Mouse (Mus musculus): Measurements from ENCODE around the gene Flrt3. TPM values are rescaled to one million over a fixed set of nuclear protein-coding genes. Genes with fewer than 3 reads are reported as not detected.

Flrt3 gene
- polyA plus RNA-seq (2015; fragmentation: Nextera tagmentation; extraction: Ambion mirVana): 17.3 and 18.2 TPM in 2 replicates

DNA sequence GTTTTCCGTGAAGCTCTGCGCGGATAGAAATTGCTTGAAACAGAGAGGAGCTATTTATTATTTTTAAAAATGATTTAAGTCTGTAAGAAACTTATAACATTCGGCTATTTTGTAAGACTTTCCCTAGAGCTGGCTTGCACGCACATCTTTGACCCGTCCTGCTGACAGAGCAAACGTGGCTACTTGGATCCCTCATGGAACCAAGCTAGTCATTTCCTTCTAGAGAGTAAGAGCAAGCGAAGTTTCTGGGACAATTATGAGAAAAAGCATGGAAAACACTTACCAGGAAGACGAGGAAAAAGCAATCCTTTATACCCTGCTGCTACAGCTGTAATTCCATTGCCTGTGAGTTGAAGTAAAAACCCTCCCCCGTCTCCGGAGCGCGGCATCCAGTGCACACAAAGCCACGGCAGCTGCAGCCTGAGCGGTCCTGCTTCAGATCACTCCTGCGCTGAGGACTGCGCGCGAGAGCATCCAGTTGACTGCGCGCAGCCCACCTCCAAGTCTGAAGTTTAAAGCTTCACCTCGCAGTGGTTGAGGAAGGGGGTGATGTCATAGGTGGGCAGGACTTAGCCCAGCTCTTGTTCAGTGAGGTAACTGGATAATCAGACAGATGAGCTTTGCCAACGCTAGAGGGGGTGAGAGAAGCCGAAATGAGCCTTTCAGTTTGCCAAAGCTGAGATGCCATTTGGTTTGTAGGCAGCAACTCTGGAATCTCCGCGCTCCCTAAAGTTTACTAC, at the start of gene Flrt3:
Gene Flrt3 (minus strand): TSS at position 507 of the 740 bp plus-strand sequence.
- WGBS: under 1% methylated on average over 26 of the region's 26 CpGs
- ATAC-seq (replicated peaks; ENCODE audit: low FRiP score, low read depth): peak; percentile 99
- H3K4me2 ChIP-seq (ENCODE audit: low read length): peak within 1 kb of the TSS; percentile 63
- H3K4me1 ChIP-seq (replicated peaks; ENCODE audit: insufficient read depth, low read length): peaks cover 3% of the 10 kb centered on the region; the same call in 1 of the 2 replicates
- TF ChIP-seq CTCF (IDR thresholded peaks at IDR 0.05; ENCODE audit: low read depth): peak; percentile 91
- H3K4me3 ChIP-seq (replicated peaks; ENCODE audit: low read depth, low read length): peak within 1 kb of the TSS; percentile 49
- H3K9ac ChIP-seq (ENCODE audit: low read depth, low read length): peak within 1 kb of the TSS; percentile 52
- peak; percentile 97 for DNase-seq (ENCODE audit: low spot score)
- no peaks in the 10 kb centered on the region for H3K9me3 ChIP-seq (replicated peaks; ENCODE audit: low read length)
- no peaks in the 10 kb centered on the region for H3K36me3 ChIP-seq (ENCODE audit: insufficient read depth, low read length)
- H3K27ac ChIP-seq: 0 out of 2 replicates have a peak within 1 kb of the TSS, but pooled peaks have one; percentile 37
- no peaks in the 10 kb centered on the region for H3K27me3 ChIP-seq (ENCODE audit: insufficient read depth, low read length)

DNA sequence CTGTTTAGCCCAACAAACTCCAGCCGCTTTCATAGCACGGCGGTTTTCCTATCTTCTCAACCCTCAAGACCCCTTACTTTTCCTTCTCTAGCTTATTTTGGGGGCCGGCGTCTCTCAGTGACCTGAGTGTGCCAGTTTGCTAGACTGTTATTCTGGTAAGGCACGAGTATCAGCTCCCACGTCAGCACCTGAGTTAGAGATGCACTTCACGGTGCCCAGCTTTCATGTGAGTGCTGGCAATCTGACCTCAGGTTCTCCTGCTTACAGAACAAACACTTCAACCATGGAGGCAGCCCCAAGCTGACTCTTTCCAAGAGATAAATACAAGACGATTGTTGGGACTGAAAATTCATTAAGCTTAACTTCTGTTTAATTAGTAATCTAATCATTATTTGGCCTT, 46.1 kb upstream of the Flrt3 start:
- Histone ChIP-seq H3K9ac (ENCODE audit: low read depth, low read length) (no peak overlapping the region), H3K4me2 (ENCODE audit: low read length) (no peak overlapping the region), H3K27me3 (ENCODE audit: insufficient read depth, low read length) (no peaks in the 10 kb centered on the region), H3K36me3 (ENCODE audit: insufficient read depth, low read length) (no peaks in the 10 kb centered on the region), H3K27ac (no peak overlapping the region), H3K4me1 (replicated peaks; ENCODE audit: insufficient read depth, low read length) (no peaks in the 10 kb centered on the region), H3K4me3 (replicated peaks; ENCODE audit: low read depth, low read length) (no peak overlapping the region), H3K9me3 (replicated peaks; ENCODE audit: low read length) (no peaks in the 10 kb centered on the region)
- 67% methylated on average over 9 of the region's 9 CpGs for WGBS
- no peak for DNase-seq (ENCODE audit: low spot score)
- no peak for TF ChIP-seq CTCF (IDR thresholded peaks at IDR 0.05; ENCODE audit: low read depth)
- ATAC-seq (replicated peaks; ENCODE audit: low FRiP score, low read depth): no peak

DNA sequence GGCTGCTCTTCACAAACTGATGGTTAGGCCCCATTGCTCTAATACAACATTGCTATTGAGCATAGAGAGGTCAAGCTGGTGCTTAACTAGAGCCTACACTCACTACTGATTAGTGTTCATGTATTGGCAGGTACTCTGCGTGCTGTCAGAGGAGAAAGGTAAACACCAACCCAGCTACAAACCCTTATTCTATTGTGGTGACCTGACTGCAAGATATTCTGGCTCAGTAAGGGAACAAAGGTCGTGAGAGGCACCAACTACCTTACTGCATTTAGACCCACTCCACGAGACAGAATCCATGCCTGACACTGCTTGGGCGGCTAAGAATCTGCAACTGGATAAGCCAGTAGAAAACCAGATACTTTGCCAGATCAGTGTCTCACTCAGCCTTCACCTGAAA, 44.6 kb upstream of the Flrt3 start:
- H3K9ac ChIP-seq (ENCODE audit: low read depth, low read length): no peak overlapping the region
- no peak for TF ChIP-seq CTCF (IDR thresholded peaks at IDR 0.05; ENCODE audit: low read depth)

DNA sequence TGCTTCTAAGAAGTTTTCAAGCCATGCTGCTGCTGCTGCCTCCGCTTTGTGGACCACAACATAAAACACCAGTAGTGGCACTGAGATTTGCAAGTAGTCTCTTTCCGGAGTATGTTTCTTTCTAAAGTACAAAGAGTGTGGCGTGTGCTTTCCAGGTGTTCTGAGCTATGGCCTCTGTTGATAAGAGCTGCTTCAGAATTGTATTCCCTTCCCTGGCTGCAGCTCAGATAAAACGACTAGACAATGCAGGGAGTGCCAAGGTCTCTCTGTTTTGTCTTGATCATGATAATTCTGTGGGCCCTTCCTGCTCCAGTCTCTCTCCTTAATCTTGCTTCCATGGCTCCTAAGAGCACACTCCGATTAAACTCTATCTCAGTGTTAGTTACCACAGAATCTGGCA, 36.3 kb upstream of the Flrt3 start:
- 80% methylated on average over 5 of the region's 5 CpGs for WGBS
- Histone ChIP-seq H3K27ac (no peak overlapping the region), H3K36me3 (ENCODE audit: insufficient read depth, low read length) (no peaks in the 10 kb centered on the region), H3K9ac (ENCODE audit: low read depth, low read length) (no peak overlapping the region), H3K4me2 (ENCODE audit: low read length) (no peak overlapping the region), H3K4me1 (replicated peaks; ENCODE audit: insufficient read depth, low read length) (no peaks in the 10 kb centered on the region), H3K4me3 (replicated peaks; ENCODE audit: low read depth, low read length) (no peak overlapping the region), H3K27me3 (ENCODE audit: insufficient read depth, low read length) (no peaks in the 10 kb centered on the region), H3K9me3 (replicated peaks; ENCODE audit: low read length) (no peaks in the 10 kb centered on the region)
- DNase-seq (ENCODE audit: low spot score): no peak
- no peak for ATAC-seq (replicated peaks; ENCODE audit: low FRiP score, low read depth)
- TF ChIP-seq CTCF (IDR thresholded peaks at IDR 0.05; ENCODE audit: low read depth): no peak

More for the DNA sequence above, 44.6 kb upstream of the Flrt3 start:
- Histone ChIP-seq H3K36me3 (ENCODE audit: insufficient read depth, low read length) (no peaks in the 10 kb centered on the region), H3K4me2 (ENCODE audit: low read length) (no peak overlapping the region), H3K4me3 (replicated peaks; ENCODE audit: low read depth, low read length) (no peak overlapping the region), H3K4me1 (replicated peaks; ENCODE audit: insufficient read depth, low read length) (no peaks in the 10 kb centered on the region), H3K27ac (no peak overlapping the region), H3K27me3 (ENCODE audit: insufficient read depth, low read length) (no peaks in the 10 kb centered on the region), H3K9me3 (replicated peaks; ENCODE audit: low read length) (no peaks in the 10 kb centered on the region)
- WGBS: 84% methylated on average over 4 of the region's 4 CpGs
- ATAC-seq (replicated peaks; ENCODE audit: low FRiP score, low read depth): no peak
- DNase-seq (ENCODE audit: low spot score): no peak

DNA sequence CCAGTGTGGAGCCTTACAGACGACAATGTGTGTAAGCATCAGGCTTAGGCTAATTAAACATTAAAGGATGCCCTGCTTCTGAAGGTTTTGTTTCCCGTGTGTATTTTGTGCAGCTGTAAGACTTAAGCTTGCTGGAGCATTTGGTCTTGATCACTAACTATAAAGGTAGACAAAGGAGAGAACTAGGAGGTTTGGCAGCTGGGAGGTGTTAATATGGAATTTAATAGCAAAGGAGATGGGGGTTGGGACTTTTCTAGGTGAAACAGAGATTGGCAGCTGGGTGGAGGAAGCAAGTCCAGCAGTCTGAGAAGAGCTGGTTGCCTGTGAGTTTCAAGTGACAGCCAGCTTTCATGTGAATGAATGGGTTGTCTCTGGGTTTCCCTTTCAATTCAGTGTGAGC, 34.0 kb upstream of the Flrt3 start:
- Histone ChIP-seq H3K9ac (ENCODE audit: low read depth, low read length) (no peak overlapping the region), H3K4me1 (replicated peaks; ENCODE audit: insufficient read depth, low read length) (0 out of 2 replicates have a peak, but pooled peaks cover 3% of the 10 kb centered on the region), H3K36me3 (ENCODE audit: insufficient read depth, low read length) (no peaks in the 10 kb centered on the region), H3K27me3 (ENCODE audit: insufficient read depth, low read length) (no peaks in the 10 kb centered on the region), H3K27ac (no peak overlapping the region), H3K9me3 (replicated peaks; ENCODE audit: low read length) (no peaks in the 10 kb centered on the region), H3K4me3 (replicated peaks; ENCODE audit: low read depth, low read length) (no peak overlapping the region), H3K4me2 (ENCODE audit: low read length) (no peak overlapping the region)
- DNase-seq (ENCODE audit: low spot score) (no peak), ATAC-seq (replicated peaks; ENCODE audit: low FRiP score, low read depth) (no peak)
- no peak for TF ChIP-seq CTCF (IDR thresholded peaks at IDR 0.05; ENCODE audit: low read depth)
- WGBS: 16% methylated on average over 2 of the region's 2 CpGs

DNA sequence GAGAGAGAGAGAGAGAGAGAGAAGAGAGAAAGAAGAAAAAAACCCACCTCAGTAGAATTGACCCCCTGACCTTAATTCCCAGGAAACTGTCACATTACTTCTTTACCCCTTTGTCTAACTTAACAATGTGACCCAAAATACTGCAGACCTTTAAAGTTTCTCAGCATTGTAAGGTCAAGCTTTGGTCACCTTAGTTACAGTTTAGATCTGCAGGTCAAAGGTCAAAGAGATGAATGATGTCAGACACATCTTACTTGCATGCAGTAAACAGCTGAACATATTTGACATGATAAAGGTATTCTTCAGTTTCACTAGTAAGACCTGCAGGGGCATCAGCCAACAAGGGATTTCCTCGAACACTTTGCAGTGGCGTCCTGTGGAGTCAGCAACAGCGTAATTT, 32.9 kb upstream of the Flrt3 start:
- 38% methylated on average over 3 of the region's 3 CpGs for WGBS
- no peaks in the 10 kb centered on the region for H3K27me3 ChIP-seq (ENCODE audit: insufficient read depth, low read length)
- H3K4me1 ChIP-seq (replicated peaks; ENCODE audit: insufficient read depth, low read length): 0 out of 2 replicates have a peak, but pooled peaks cover 3% of the 10 kb centered on the region
- no peak for DNase-seq (ENCODE audit: low spot score)
- no peak overlapping the region for H3K27ac ChIP-seq
- no peaks in the 10 kb centered on the region for H3K9me3 ChIP-seq (replicated peaks; ENCODE audit: low read length)
- ATAC-seq (replicated peaks; ENCODE audit: low FRiP score, low read depth): no peak
- no peak overlapping the region for H3K9ac ChIP-seq (ENCODE audit: low read depth, low read length)
- H3K4me3 ChIP-seq (replicated peaks; ENCODE audit: low read depth, low read length): no peak overlapping the region
- no peak overlapping the region for H3K4me2 ChIP-seq (ENCODE audit: low read length)
- TF ChIP-seq CTCF (IDR thresholded peaks at IDR 0.05; ENCODE audit: low read depth): no peak
- no peaks in the 10 kb centered on the region for H3K36me3 ChIP-seq (ENCODE audit: insufficient read depth, low read length)

Data from kidney, postnatal 0 days (tissue).